Mouse (Mus musculus): ENCODE measurements around the gene Fgfr2. TPM values are rescaled to one million over a fixed set of nuclear protein-coding genes. Genes with fewer than 3 reads are reported as not detected.

Fgfr2 gene
- total RNA-seq, 1 experiment: 37.5 TPM

GRCm38 (mm10) chr7:132423570-132423969 lies 699.6 kb downstream of the Fgfr2 start:
- Histone ChIP-seq H3K9me3 (ENCODE audit: control insufficient read depth, insufficient read depth, low read depth, low read length) (no peaks in the 10 kb centered on the region), H3K36me3 (ENCODE audit: control insufficient read depth, insufficient read depth, low read length, poor library complexity, severe bottlenecking) (no peaks in the 10 kb centered on the region), H3K27ac (ENCODE audit: insufficient read depth, low read depth, low read length, poor library complexity, severe bottlenecking) (no peak overlapping the region), H3K4me1 (ENCODE audit: control insufficient read depth in 2 of 2, insufficient read depth in 2 of 2, low read length in 2 of 2, poor library complexity in 1 of 2) (no peaks in the 10 kb centered on the region), H3K4me3 (ENCODE audit: insufficient read depth in 1 of 2, low read depth in 1 of 2, low read length in 2 of 2, poor library complexity in 1 of 2, severe bottlenecking in 1 of 2) (no peak overlapping the region), H3K9ac (ENCODE audit: insufficient read depth, low read depth, low read length, poor library complexity, severe bottlenecking) (no peak overlapping the region)
- no peak for TF ChIP-seq ZC3H11A (IDR thresholded peaks at IDR 0.05; ENCODE audit: borderline replicate concordance, low read depth, low read length)
- TF ChIP-seq CHD2 (IDR thresholded peaks at IDR 0.05; ENCODE audit: low read depth, low read length): no peak
- no peak for TF ChIP-seq ZNF384 (IDR thresholded peaks at IDR 0.05; ENCODE audit: low read depth, low read length)
- TF ChIP-seq HCFC1 (IDR thresholded peaks at IDR 0.05; ENCODE audit: borderline replicate concordance, insufficient read depth, low read length): no peak
- TF ChIP-seq MAFK (IDR thresholded peaks at IDR 0.05; ENCODE audit: insufficient read depth, low read depth, low read length): no peak
- in situ Hi-C loops (cut with MboI; ENCODE audit: low sequenced_read_pairs in 2 of 2, unreplicated experiment in 2 of 2): no loop called here
- DNase-seq (ENCODE audit: low read depth, low spot score): no peak

- Histone ChIP-seq H3K27ac (ENCODE audit: insufficient read depth, low read depth, low read length, poor library complexity, severe bottlenecking) (no peak overlapping the region), H3K4me3 (ENCODE audit: insufficient read depth in 1 of 2, low read depth in 1 of 2, low read length in 2 of 2, poor library complexity in 1 of 2, severe bottlenecking in 1 of 2) (no peak overlapping the region), H3K4me1 (ENCODE audit: control insufficient read depth in 2 of 2, insufficient read depth in 2 of 2, low read length in 2 of 2, poor library complexity in 1 of 2) (no peaks in the 10 kb centered on the region), H3K9ac (ENCODE audit: insufficient read depth, low read depth, low read length, poor library complexity, severe bottlenecking) (no peak overlapping the region), H3K36me3 (ENCODE audit: control insufficient read depth, insufficient read depth, low read length, poor library complexity, severe bottlenecking) (no peaks in the 10 kb centered on the region), H3K9me3 (ENCODE audit: control insufficient read depth, insufficient read depth, low read depth, low read length) (no peaks in the 10 kb centered on the region)
- DNase-seq (ENCODE audit: low read depth, low spot score): no peak
- TF ChIP-seq HCFC1 (IDR thresholded peaks at IDR 0.05; ENCODE audit: borderline replicate concordance, insufficient read depth, low read length) (no peak), ZC3H11A (IDR thresholded peaks at IDR 0.05; ENCODE audit: borderline replicate concordance, low read depth, low read length) (no peak), CHD2 (IDR thresholded peaks at IDR 0.05; ENCODE audit: low read depth, low read length) (no peak), MAFK (IDR thresholded peaks at IDR 0.05; ENCODE audit: insufficient read depth, low read depth, low read length) (no peak), ZNF384 (IDR thresholded peaks at IDR 0.05; ENCODE audit: low read depth, low read length) (no peak)
- in situ Hi-C loops (cut with MboI; ENCODE audit: low sequenced_read_pairs in 2 of 2, unreplicated experiment in 2 of 2): no loop called here
Measured at GRCm38 (mm10) chr7:132419378-132420255, 703.5 kb downstream of the Fgfr2 start.

- no peak for DNase-seq (ENCODE audit: low read depth, low spot score)
- Histone ChIP-seq H3K27ac (ENCODE audit: insufficient read depth, low read depth, low read length, poor library complexity, severe bottlenecking) (no peak overlapping the region), H3K9me3 (ENCODE audit: control insufficient read depth, insufficient read depth, low read depth, low read length) (no peaks in the 10 kb centered on the region), H3K36me3 (ENCODE audit: control insufficient read depth, insufficient read depth, low read length, poor library complexity, severe bottlenecking) (no peaks in the 10 kb centered on the region), H3K4me1 (ENCODE audit: control insufficient read depth in 2 of 2, insufficient read depth in 2 of 2, low read length in 2 of 2, poor library complexity in 1 of 2) (no peaks in the 10 kb centered on the region), H3K9ac (ENCODE audit: insufficient read depth, low read depth, low read length, poor library complexity, severe bottlenecking) (no peak overlapping the region), H3K4me3 (ENCODE audit: insufficient read depth in 1 of 2, low read depth in 1 of 2, low read length in 2 of 2, poor library complexity in 1 of 2, severe bottlenecking in 1 of 2) (no peak overlapping the region)
- in situ Hi-C loops (cut with MboI; ENCODE audit: low sequenced_read_pairs in 2 of 2, unreplicated experiment in 2 of 2): no loop called here
- TF ChIP-seq CHD2 (IDR thresholded peaks at IDR 0.05; ENCODE audit: low read depth, low read length) (no peak), HCFC1 (IDR thresholded peaks at IDR 0.05; ENCODE audit: borderline replicate concordance, insufficient read depth, low read length) (no peak), ZNF384 (IDR thresholded peaks at IDR 0.05; ENCODE audit: low read depth, low read length) (no peak), ZC3H11A (IDR thresholded peaks at IDR 0.05; ENCODE audit: borderline replicate concordance, low read depth, low read length) (no peak), MAFK (IDR thresholded peaks at IDR 0.05; ENCODE audit: insufficient read depth, low read depth, low read length) (no peak)
Measured at GRCm38 (mm10) chr7:132416866-132417265, 706.3 kb downstream of the Fgfr2 start.

- H3K27ac ChIP-seq (ENCODE audit: insufficient read depth, low read depth, low read length, poor library complexity, severe bottlenecking): no peak overlapping the region
- in situ Hi-C loops (cut with MboI; ENCODE audit: low sequenced_read_pairs in 2 of 2, unreplicated experiment in 2 of 2): no loop called here
- H3K9me3 ChIP-seq (ENCODE audit: control insufficient read depth, insufficient read depth, low read depth, low read length): no peaks in the 10 kb centered on the region
- TF ChIP-seq HCFC1 (IDR thresholded peaks at IDR 0.05; ENCODE audit: borderline replicate concordance, insufficient read depth, low read length) (no peak), CHD2 (IDR thresholded peaks at IDR 0.05; ENCODE audit: low read depth, low read length) (no peak), ZC3H11A (IDR thresholded peaks at IDR 0.05; ENCODE audit: borderline replicate concordance, low read depth, low read length) (no peak), MAFK (IDR thresholded peaks at IDR 0.05; ENCODE audit: insufficient read depth, low read depth, low read length) (no peak), ZNF384 (IDR thresholded peaks at IDR 0.05; ENCODE audit: low read depth, low read length) (no peak)
- H3K9ac ChIP-seq (ENCODE audit: insufficient read depth, low read depth, low read length, poor library complexity, severe bottlenecking): no peak overlapping the region
- H3K36me3 ChIP-seq (ENCODE audit: control insufficient read depth, insufficient read depth, low read length, poor library complexity, severe bottlenecking): no peaks in the 10 kb centered on the region
- DNase-seq (ENCODE audit: low read depth, low spot score): no peak
- no peak overlapping the region for H3K4me3 ChIP-seq (ENCODE audit: insufficient read depth in 1 of 2, low read depth in 1 of 2, low read length in 2 of 2, poor library complexity in 1 of 2, severe bottlenecking in 1 of 2)
- H3K4me1 ChIP-seq (ENCODE audit: control insufficient read depth in 2 of 2, insufficient read depth in 2 of 2, low read length in 2 of 2, poor library complexity in 1 of 2): no peaks in the 10 kb centered on the region
Measured at GRCm38 (mm10) chr7:132415866-132416265, 707.3 kb downstream of the Fgfr2 start.
